Mouse (Mus musculus): ENCODE data around the gene Tapbp.
A peak's percentile ranks its signal among the peaks of the same experiment; 100 is the strongest.

Gene Tapbp

DNA sequence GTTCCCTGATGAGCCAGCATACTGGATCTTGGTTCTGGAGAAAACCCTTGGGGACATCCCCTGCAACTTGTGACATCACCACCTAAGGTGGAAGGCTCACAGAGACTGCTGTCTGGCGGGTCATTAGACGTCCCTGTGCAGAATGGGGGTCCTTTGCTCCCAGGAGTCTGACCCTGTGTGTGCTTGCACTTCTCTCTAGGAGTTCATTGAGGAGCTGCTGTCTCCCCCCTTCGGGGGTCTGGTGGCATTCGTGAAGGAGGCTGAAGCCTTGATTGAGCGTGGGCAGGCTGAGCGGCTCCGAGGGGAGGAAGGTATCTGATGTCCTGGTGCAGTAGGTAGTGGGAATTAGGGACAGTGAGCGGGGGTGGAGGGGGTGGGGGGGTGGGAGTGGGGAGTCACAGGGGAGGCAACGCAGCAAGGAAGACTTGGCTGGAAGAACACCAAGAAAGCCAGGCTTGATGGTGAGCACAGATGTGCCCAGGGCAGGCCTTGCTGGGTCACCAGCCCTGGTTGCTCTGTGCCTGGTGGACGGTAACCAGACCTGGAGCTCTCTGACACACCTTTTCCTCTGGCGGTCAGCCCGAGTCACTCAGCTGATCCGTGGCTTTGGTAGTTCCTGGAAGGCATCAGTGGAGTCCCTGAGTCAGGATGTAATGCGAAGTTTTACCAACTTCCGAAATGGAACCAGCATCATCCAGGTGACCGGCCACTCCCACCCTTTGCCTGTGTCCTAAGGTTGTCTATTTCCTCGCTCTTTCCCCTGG is 49.6 kb downstream of the Tapbp start:
- no peak for DNase-seq (ENCODE audit: low spot score in 2 of 2)

DNA sequence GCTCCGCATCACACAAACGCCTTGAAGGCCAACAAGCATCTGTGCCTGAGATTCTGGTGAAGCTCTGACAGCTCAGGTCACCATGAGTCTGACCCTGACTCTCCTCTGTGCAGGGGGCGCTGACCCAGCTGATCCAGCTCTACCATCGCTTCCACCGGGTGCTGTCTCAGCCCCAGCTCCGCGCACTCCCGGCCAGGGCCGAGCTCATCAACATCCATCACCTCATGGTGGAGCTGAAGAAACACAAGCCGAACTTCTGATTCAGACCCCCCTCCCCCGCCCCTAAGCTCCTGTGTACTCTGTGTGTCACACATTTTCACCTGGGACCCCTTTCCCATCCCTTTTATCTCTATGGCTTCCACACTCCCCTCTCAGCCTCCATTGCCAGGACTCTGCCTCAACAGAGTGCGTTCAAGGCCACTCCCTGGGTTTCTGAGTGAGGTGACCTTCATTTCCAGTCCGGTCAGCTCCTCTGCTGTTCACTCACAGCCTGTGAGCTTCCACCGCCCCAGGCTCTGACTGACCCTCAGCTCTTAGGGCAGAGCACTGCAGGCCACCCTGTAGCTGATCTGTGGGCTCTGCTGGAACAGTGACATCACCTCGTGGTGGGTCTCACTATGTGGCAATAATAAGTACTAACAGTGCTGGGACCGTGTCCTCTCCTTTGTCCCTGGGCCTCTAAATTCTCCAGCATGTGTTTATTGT is 50.3 kb downstream of the Tapbp start:
- DNase-seq (ENCODE audit: low spot score in 2 of 2), result no peak

DNA sequence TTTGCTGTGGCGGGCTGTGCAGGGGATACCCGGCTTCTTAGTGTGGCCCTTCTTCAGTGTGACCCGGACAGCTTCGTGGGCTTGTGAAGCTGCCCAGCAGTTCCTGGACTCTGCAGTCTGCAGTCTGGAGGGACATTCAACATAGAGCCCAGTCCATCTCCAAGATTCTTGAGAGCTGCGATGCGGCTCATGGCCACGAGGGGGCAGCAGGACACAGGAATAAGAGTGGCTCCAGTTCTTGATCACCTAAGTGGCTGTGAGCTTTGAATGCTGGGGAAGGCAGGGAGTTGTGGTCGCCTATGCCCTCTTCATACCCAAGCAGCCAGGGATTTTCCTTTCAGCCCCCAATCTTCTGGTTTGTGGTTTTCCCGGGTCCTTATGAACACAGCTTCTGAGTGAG is 52.8 kb downstream of the Tapbp start:
- peak; percentile 75 to 83 for DNase-seq (ENCODE audit: low spot score in 2 of 2)

DNA sequence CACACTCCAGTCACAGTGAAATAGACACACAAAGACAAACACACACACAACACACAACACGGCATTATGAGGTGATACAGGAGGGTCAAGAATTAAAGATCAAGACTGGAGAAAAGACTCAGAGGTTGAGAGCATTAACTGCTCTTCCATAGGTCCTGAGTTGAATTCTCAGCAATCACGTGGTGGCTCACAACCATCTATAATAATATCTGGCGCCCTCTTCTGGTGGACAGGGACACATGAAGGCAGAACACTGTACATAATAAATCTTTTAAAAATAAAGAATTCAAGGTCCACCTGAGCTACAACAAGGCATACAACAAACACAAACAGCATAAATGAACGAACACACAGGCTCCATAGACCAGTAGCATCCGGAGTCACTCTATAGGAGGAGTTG is 53.2 kb downstream of the Tapbp start:
- DNase-seq (ENCODE audit: low spot score in 2 of 2), result peak in 1 of 2 experiments; percentile 66

GRCm38 (mm10) chr17:33969394-33969793 is 53.7 kb downstream of the Tapbp start:
- peak in 1 of 2 experiments; percentile 54 for DNase-seq (ENCODE audit: low spot score in 2 of 2)

DNA sequence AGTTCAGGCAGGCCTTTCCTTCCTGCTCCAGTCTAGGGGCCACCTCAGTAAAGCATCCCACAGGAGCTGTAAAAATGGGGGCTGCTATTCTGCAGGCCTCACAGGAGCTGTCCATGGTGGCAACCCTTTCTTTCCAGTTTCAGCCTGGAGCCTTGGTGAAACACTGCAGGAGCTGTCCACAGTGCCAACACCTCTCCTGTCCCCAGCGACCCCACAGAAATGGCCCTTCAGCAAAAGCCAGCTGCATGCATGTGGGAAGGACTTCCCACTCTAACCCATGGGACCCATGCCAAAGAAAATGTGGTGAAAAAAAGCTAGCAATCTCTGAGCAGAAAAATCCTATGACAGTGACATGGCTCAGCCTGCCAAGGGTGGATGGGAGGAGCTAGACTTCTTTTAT is 57.0 kb downstream of the Tapbp start:
- DNase-seq (ENCODE audit: low spot score in 2 of 2), result peak in 1 of 2 experiments; percentile 56

DNA sequence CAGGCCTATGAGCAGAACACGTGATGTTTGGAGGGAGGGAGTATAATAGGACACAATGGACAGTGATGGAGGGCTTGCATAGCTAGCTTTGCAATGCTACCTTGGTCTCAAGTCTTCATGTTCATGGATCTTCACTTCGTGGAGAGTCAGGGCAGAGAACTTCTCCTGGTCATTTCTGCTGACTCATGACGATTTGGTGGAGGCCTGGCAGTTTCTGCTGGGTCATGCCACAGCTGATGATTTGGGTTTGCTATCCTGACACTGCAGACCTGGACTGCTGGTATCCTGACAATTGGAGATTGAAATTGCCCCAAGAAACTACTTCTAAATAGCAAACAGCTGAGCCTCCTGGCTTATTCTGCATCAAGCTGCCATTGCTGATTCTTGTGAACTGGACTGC is 57.9 kb downstream of the Tapbp start:
- DNase-seq (ENCODE audit: low spot score in 2 of 2), result no peak

- DNase-seq (ENCODE audit: low spot score in 2 of 2), result peak in 1 of 2 experiments; percentile 22
Measured at GRCm38 (mm10) chr17:33977861-33978557, 62.3 kb downstream of the Tapbp start.

GRCm38 (mm10) chr17:33978631-33979031 is 62.9 kb downstream of the Tapbp start:
- DNase-seq (ENCODE audit: low spot score in 2 of 2), result peak; percentile 55 to 81
